ENCODE assay signal across 17 mouse cellular contexts in genomic region chr14:97068313-97068712, GRCm38 (mm10).
"Had no signal": no experiment of that assay in that cellular context is flagged by ENCODE, and none has a peak within 500 bp of the region (broad histone marks: within the 10 kb centered on the region; RNA-seq: fewer than 3 reads in every experiment).

No protein-coding gene starts in this region.

- H3K27ac ChIP-seq: midbrain, embryonic 10.5 days; midbrain, embryonic 12.5 days; midbrain, embryonic 15.5 days; neural tube, embryonic 13.5 days; neural tube, embryonic 15.5 days had no signal

- H3K27me3 ChIP-seq: midbrain, embryonic 12.5 days; midbrain, embryonic 15.5 days; neural tube, embryonic 13.5 days; neural tube, embryonic 15.5 days had no signal

- H3K4me2 ChIP-seq: lung, embryonic 14.5 days; midbrain, embryonic 12.5 days; midbrain, embryonic 15.5 days; neural tube, embryonic 13.5 days; neural tube, embryonic 15.5 days had no signal

- H3K36me3 ChIP-seq: midbrain, embryonic 10.5 days; midbrain, embryonic 12.5 days; midbrain, embryonic 15.5 days; neural tube, embryonic 13.5 days; neural tube, embryonic 15.5 days had no signal

- ATAC-seq: midbrain, embryonic 15.5 days had no signal

- H3K4me3 ChIP-seq: midbrain, embryonic 10.5 days; midbrain, embryonic 12.5 days; midbrain, embryonic 15.5 days; myocyte; neural tube, embryonic 13.5 days; neural tube, embryonic 15.5 days had no signal

- DNase-seq: lung, adult 18-20 months; lung, embryonic 14.5 days; lung, postnatal 10 days; lung, postnatal 4 days; right cerebral cortex, adult 18-20 months; right cerebral cortex, postnatal 25 days; right cerebral cortex, postnatal 4 days; spleen, adult 18-20 months; thymus, adult 18-20 months; thymus, postnatal 14 days; thymus, postnatal 36 days had no signal

- H3K9ac ChIP-seq: lung, embryonic 14.5 days; midbrain, embryonic 12.5 days; midbrain, embryonic 15.5 days; neural tube, embryonic 13.5 days; neural tube, embryonic 15.5 days had no signal

- H3K4me1 ChIP-seq: midbrain, embryonic 10.5 days; midbrain, embryonic 12.5 days; midbrain, embryonic 15.5 days; neural tube, embryonic 13.5 days; neural tube, embryonic 15.5 days had no signal

- H3K9me3 ChIP-seq: midbrain, embryonic 10.5 days; midbrain, embryonic 12.5 days; midbrain, embryonic 15.5 days; neural tube, embryonic 13.5 days; neural tube, embryonic 15.5 days had no signal
